Mouse (Mus musculus) embryo, embryonic 11.5 days (tissue): ENCODE measurements at regions not wholly inside any gene's neighbourhood (a gene's known extent, or its start where the extent isn't known, plus 50 kb on each side); places are given as distances from the start of the nearest gene placed in this dataset.
"Not testable (repeated sequence)": the region's sequence is repeated elsewhere in the genome, so short reads cannot be mapped to it uniquely, and the experiment has no call there.

Experiments used
- DNase-seq: peaks from one replicate; pipeline ENCODE4 v3.0.0-alpha.2; 2012; ENCODE audit warnings: low read depth, low spot score

GRCm38 (mm10) chr17:17197229-17197628 lies 76.0 kb downstream of the Zfp97 start:
- DNase-seq = not testable (repeated sequence)

DNA sequence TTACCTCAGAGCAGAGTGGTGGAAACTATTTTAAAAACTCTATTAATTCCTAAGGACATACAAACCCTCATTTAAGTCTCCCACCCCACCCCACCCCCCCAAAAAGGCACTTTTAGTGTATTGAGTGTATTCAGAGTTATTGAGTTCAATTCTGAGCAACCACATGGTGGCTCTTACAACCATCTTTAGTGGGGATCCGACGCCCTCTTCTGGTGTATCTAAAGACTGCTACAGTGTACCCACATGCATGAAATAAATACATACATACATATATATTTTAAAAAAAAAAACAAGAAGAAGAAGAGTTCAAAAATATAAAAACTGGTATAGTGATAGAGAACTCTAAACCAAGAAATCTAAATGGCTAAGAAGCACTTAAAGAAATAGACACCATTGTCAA lies 107.9 kb downstream of the Zfp97 start:
- no peak for DNase-seq

DNA sequence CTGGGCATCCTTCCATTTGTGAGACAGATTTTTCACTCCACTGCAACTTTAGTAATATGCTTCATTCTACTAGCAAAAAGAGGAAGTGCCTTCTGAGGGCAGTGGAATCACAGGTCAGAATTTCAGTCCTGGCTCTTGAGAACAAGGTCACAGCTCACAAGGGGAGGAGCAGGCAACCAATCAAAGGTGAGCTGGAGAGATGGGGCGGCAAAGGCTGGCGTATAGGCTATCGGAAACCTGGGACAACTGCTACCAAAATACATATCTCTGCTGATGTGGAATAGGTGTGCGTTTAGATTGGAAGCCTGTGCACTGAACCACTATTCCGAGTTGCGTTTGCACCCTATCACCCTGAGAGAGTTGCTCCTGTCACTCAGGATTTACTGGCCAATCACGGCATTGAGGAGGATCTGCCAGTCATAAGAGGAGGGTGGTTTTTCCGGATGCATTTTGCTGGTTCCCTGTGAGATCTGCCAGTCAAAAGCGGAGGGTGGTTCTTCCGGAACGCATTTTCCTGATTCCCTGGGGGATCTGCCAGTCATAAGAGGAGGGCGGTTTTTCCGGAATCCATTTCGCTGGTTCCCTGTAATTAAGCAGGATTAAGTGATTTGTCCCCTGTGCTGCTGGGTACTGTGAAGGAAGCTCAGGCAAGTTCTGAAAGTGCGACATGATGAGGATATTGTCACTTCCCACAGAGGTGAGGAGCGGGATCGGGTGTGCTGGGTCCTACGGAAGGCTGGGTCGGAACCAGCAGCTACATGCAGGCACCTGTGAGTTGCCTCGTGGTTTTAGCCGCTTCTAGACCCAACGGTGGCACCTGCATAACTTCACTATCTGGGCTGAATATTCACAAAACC lies 113.3 kb downstream of the Zfp97 start:
- peak; percentile 87 for DNase-seq

- peak; percentile 3 for DNase-seq
These were observed 113.9 kb downstream of the Zfp97 start for GRCm38 (mm10) chr17:17235186-17235482.
